Mouse (Mus musculus): ENCODE measurements around the gene Iyd.
"Not testable (repeated sequence)": the region's sequence is repeated elsewhere in the genome, so short reads cannot be mapped to it uniquely, and the experiment has no call there.

Gene Iyd

DNA sequence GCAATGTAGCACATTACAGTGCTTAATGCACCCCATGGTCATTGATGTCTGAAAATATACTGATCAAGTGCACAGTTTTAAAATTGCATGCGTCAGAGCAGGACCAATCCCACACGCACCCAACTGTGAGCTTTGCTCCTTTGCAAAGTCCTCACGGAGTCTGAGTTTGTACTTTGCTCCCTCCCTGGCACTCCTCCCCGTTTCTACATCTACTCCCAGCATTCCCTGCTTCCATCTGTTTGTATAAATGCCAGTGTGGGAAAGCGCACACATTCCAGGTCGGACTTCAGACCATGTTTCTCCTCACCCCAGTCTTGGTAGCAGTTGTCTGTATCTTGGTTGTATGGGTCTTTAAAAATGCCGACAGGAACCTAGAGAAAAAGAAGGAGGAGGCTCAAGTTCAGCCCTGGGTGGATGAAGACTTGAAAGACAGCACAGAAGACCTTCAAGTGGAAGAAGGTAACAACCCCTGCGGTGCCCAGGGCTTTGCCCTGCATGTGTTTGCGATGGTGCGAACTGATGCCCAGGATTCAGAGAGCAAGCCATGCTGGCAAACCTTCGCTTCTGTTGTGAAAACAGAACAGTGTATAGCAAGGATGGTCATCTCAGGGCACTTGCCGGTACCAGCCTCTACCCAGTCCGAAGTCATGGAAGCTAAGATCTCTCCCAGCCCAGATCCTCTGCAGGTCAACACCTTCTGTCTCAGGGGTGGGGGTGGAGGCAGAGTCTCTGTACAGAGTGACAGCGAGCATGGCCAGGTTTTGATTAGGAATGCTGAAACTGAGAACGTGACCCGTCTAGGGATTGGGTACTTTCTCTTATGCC is at the start of gene Iyd:
Iyd (plus strand) TSS at position 238 of the 825 bp plus-strand sequence.
- DNase-seq (ENCODE audit: low spot score), result no peak

DNA sequence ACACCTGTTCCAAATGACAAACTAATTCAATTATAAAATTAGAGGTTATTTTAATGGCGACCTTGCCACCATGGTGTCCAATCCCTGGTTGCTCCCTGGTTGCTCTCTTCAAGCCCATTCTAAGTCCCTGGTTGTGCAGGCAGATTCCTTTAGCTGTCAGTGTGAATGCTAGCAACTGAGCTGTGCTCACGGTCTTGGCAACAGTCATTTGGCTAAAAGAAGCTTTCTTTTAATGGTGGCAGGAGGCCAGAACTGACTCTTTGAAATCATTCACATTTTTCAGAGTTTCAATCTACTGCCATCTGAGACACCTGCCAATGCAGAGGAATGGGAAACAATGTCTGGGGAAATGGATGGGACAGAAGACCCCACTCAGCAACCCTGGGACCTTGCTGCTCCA is 43.2 kb upstream of the Iyd start:
- no peak for DNase-seq (ENCODE audit: low spot score)

DNA sequence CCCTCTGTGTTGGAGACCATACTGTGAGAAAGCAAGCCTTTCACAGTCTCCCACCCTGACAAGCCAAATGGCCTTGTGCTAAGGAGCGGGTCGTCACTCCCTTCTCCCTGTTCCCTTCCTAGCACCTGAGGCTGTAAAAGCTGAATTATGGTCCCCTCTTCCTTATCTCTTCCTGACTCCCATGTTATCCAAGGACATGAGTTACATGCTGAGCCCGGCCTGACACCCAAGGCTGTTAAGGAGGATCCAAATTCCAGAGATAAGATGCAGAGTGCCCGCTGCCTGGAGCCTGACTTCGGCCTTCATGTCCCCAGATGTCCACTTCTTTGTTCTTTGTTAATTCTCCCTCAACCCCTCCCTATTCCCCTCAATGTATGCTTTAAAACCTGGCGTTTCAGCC is 39.2 kb upstream of the Iyd start:
- DNase-seq (ENCODE audit: low spot score), result not testable (repeated sequence)

DNA sequence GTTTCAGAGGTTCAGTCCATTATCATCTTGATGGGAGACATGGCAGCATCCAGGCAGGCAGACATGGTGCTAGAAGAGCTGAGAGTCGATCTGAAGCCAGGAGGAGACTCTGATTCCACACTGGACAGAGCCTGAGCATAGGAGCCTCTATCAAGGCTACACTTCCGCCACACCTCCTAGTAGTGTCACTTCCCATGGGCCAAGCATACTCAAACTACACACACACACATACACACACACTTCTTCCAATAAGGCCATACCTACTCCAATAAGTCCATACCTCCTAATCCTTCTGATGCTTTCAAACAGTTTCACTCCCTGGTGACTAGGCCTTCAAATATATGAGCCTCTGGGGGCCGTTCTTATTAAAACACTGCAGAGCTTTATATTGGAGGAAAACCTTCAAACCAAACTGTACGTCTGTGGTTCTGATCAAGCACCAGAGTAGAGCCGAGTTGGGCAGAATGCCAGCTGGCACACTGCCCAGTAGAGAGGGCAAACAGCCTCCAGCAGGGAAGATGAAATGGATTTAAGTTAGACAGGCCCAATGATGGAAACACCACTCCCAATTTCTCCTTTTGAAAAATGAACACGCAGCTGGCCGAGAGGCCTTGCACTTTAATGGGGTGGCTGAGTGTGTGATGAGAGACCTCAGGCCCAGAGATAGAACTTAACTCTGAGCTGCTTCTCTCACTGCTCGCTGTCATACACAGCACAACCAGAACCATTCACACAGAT is 32.4 kb upstream of the Iyd start:
- no peak for DNase-seq (ENCODE audit: low spot score)

DNA sequence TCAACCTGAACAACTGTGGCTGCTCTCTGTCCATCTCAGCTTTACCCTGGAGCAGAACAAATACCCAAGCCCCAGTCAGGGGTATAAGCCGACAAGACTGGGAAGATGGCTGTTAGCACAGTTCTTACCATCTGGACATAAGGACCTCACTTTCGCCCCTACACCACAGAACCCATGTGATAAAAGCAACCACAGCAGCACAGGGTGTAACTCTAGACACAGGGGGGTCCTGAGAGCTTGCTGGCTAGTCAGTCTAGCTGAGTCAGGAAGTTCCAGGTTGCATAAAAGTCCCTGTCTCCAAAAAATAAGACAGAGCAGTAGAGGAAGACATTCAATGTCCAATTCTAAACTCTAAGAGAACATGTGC is 31.8 kb upstream of the Iyd start:
- no peak for DNase-seq (ENCODE audit: low spot score)

DNA sequence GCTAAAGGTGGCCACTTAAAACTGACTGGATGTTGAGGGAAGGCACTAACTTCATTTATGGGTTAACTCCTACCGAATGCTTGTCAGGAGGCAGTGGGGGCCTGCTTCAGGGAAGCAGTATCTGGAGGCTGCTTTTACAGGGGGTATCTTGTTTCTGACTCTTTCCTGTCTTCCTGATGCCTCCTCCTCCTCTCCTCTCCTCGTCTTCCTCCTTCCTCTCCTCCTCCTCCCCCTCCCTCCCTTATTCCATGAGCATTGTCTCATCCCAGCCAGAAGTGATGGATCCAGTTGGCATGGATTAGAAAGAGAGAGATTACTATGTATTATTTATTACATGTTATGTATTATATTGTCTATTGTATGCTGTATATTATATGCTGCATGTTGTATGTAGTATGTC is 31.3 kb upstream of the Iyd start:
- DNase-seq (ENCODE audit: low spot score), result no peak

DNA sequence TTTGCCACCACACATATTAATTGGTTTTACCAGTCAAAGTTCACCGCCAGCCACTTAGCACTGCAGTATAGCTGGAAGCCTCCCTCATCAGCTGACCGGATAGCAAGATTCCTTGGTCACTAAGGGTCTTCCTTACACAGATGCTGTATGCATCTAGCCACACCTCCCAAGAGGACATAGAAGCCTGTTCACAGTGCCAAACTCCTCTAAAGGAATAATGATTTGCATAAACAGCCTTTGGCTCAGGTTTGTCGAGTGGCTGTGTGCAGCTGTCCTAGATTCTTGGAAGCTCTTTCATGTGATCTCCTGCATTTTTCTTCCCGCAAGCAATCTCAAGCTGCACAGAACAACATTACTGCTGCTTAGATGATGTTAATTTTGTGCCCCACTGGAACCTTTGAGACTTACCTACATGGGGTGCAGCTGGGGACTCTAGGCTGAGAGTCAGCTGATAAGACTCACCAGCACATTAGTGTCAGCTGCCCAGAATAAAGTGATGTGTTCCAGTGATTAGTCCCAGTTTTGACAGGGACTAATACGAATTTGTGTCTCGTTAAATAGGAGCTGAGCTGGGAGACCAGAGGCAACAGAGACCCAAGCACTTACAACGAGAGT is 30.3 kb upstream of the Iyd start:
- no peak for DNase-seq (ENCODE audit: low spot score)

DNA sequence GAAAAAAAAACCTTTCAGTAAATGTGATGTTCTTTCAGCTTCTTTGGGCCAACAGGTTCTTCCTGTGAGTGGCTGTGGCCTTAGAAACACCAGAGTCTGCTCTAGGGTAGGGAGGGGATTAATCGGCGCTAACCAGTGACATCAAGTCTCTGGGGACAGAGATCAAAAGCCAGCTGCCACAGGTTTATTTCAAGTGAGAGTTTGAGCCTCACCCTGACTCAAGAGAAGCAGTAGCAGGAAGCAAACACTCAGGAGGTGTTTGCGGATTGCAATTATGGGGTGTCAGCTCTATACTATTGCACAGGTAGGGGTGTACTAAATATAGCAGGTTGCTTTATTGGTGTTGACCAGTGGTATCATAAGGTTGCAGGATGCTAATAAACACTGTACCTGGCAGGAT is 29.6 kb upstream of the Iyd start:
- DNase-seq (ENCODE audit: low spot score), result no peak

DNA sequence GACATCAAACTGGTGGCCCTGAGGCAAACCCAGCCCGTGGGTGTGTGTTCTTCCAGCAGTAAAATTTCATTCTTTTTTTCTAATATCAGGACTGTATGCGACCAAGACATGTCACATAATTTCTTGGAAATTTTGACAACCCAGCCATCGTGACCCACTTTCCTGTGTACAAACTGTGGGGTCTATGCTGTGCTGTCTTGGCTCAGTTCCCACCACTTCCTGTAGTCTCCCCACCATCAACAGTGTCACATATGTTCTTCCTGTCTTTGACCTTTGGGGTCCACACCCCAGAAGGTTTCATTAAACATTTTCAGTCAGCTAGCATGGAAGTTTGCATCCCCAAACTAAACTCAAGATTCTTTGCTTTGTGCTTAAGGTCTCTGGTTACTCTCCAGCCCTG is 28.6 kb upstream of the Iyd start:
- no peak for DNase-seq (ENCODE audit: low spot score)

DNA sequence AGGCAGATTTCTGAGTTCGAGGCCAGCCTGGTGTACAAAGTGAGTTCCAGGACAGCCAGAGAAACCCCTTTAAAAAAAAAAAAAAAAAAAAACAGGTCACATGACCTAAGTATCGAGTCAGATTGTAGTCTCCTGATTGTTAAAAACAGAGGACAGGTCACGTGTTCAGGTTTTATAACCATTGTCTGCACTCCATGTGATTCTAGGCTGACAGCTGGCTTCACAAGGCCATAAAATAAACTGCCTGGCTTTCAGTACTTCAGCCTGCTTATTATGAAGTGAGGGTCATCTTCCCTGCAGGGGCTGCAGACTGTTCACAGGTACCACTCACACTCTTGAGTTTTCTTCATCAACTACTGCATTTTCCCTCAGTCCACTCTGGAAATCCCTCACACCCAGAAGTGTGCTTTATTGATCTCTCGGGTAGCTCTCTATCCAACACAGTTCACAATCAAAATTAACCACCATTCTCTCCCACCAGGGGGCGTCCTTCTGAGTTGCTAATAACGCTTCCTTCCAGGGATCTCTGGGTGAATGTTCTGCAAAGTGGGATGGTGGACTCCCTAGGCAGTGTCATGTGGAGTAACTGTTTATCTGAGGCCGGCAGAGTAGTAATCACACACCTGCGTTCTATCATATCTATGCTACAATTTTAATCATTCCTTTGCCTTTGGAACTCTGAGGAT is 27.3 kb upstream of the Iyd start:
- DNase-seq (ENCODE audit: low spot score), result no peak

DNA sequence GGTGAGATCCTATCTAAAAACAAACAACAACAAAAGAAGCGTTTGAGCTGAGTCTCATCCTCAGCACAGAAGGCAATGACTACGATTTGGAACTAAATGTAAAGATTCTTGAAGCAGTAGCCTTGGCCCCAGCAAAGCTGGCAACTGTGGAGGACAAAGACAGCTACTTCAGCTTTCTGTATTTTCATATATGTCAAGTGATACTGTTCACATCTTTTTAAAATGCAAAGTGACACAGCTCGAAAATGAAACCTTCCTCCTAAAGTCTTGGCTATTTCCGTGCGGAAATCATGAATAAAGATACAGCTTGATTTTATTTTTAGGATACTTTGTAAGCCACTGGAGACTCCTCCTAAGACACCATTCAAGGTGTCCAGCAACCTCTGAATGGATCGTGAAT is 26.1 kb upstream of the Iyd start:
- DNase-seq (ENCODE audit: low spot score), result no peak

DNA sequence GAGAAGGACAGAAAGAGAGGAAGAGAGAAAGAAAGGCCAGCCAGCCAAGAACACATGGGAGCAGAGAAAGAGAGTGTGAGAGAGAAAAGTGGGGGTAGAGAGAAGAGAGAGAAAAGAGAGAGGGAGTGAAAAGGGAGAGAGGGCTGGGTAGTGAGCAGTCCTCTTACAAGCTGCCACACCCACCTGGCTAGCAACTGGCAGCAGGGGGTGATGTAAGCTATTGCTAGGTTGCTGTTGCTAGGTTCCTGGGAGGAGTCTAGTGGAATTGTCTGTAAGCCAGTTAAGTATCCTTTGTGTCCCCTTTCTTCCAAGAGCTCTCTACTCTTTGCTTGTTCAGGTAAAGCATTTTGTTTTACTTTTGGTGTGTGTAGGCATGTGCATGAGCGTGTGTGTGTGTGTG is 25.4 kb upstream of the Iyd start:
- no peak for DNase-seq (ENCODE audit: low spot score)

DNA sequence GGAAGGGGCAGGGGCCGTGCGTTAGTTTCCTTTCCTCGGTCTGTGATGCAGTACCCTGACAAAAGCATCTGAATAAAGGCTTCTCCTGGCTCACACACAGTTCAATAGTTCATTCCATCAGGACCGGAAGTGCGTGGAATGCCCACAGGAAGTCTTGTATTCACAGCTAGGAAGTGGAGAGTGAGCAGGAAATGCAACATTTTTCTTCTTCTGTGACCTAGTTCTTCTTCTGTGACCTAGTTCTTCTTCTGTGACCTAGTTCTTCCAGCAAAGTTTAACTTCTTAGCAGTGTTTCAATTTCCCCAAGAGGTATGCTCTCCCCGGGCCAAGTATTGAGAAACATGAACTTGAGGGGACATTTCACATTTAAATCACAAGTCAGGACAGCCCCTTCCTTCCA is 23.6 kb upstream of the Iyd start:
- no peak for DNase-seq (ENCODE audit: low spot score)

DNA sequence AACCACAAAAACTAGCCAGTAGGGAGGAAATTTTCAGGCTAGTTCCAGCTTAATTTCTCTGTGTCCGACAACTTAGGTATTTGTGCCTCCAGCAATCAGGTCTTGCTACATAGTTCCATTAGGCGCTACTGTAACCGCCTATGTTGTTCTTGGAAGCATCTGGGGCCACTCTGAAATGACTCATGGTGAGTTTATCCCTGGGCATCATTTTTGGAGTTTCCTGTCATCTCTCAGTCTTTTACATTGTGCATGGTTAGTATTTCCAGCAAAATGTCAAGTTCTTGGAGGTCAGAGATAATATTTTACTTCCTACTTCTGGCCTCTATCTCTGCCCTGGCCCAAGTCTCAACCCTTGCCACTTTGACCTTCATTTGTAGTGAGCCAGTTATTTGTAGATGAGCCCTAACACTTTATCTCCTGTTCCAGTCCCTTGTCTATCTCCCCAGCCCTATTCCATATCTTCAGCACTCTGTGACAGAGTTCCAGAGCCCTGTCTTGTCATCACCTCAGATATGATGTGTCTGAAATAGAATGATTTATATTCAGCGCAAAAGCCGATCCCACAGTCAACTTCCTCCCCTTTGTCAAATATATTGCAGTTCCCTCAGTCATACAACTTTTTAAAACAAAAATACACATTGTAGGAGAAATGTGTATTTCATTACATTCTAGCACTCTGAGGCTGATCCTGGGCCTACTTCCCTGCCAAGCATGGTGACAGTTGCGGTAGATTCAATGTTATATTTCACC is 16.8 kb upstream of the Iyd start:
- no peak for DNase-seq (ENCODE audit: low spot score)

DNA sequence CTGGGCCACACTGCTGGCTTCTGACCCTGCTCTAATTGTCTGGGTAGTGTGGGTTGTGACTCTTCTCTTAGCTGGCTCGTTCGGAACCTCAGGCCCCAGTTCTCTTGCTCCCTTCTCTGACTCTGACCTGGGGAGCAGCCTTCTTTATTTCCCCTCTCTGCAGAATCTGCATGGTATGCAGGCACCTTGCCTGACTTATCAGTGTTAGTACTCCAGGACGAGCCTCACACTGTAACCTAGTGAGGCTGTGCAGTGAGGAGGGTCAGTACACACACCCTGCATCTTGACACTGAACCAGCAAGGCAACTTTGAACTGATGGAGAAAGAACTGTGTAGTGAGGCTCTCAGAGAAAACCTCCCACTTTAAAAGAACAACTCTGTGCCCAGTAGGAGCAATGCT is 15.5 kb upstream of the Iyd start:
- DNase-seq (ENCODE audit: low spot score), result no peak

DNA sequence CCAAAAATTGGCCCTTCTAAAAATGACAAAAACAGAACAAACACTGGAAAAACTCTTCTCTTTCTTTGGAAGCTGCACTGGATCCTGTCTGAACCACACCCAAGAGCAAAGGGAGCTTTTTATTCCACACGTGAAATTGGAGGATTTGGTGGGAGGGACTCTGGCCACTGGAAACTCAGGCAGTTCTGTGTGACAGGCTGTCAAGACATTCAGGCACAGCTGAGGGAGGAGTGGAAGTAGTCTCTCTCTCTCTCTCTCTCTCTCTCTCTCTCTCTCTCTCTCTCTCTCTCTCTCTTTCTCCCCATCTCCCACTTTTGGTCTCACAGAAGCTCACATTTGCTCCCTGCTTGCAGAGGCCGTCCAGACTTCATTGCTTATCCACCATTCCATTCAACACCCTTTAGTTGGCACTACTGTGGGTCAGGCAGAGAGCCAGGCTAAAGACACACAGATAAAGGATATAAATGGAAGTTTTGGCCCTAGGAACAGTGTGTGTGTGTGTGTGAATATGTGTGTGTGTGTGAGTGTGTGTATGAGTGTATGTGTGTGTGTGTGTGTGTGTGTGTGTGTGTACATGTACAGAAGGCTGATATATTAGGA is 14.5 kb upstream of the Iyd start:
- DNase-seq (ENCODE audit: low spot score), result no peak

DNA sequence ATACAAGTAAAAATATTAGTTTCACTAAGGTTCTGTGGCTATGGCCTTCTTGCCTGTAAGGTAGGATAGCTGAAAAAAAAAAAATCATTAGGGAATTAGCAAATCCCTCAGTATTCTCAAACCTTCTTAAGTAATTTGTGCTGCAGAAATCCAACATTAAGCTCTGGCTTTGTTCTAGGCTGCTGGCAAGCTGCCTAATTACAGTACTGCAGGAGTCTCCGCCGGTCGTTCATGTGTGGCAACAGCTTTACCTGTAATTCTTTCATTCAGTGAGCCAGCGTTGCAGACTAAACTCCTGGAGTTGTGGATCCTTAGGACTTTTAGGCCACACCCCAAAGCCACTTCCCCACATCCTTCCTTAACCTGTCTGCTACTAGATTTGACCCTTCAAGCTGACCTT is 10.2 kb upstream of the Iyd start:
- no peak for DNase-seq (ENCODE audit: low spot score)

DNA sequence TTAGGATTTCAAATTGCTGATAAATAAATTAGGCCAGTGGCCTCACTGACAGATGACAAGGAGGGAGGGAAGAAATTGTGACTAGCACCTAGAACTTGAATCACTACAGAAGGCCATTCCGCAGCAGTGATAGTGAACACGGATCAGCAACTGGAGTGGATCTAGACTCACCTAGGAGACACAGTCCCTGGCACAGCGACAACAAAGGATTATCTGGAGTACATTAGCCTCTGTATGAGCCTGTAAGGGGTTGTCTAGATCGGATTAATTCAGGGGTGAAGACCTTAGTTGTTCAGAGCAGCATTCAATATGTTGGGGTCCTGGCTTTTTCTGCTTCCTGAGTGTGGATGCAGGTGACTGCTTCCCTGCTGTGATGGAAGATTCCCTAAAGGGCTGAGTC is 9.4 kb upstream of the Iyd start:
- no peak for DNase-seq (ENCODE audit: low spot score)

DNA sequence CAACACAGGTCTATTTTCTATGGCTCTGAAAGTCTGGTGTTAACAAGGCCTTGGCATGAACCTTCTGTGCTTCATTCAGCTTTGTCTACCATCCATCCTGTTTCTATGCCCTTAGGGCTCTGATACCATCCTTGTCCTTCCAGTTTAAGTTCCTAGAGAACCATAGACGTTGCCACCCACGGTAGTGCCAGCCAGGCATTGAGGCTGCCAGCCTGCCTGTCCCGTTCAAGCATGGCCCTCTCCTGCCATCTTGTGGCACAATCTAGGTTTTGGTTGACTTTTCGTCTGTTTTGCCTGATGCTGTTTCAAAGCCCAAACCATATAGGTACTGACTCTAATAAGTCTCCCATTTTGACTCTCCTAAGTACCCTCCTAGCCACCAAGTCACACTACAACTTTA is 8.7 kb upstream of the Iyd start:
- no peak for DNase-seq (ENCODE audit: low spot score)

DNA sequence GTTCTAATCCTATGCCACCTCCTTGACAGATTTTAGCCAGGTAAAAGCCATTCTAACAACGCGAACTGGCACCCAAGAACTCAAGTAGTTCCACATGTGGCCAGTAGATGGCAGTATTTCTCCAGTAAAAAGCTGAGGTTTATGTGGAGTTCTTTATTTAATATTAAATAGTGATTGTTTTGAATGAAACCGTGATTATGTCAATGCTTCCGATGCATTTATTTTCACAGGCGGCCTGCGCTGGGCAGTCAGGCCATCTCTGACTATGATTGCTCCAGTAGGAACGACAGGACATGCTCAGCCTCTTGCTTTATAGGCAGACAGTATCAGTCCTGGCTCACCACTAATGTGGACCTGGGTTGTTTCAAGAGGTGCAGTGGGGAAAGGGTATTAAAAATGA is 5.6 kb upstream of the Iyd start:
- peak; percentile 17 for DNase-seq (ENCODE audit: low spot score)

DNA sequence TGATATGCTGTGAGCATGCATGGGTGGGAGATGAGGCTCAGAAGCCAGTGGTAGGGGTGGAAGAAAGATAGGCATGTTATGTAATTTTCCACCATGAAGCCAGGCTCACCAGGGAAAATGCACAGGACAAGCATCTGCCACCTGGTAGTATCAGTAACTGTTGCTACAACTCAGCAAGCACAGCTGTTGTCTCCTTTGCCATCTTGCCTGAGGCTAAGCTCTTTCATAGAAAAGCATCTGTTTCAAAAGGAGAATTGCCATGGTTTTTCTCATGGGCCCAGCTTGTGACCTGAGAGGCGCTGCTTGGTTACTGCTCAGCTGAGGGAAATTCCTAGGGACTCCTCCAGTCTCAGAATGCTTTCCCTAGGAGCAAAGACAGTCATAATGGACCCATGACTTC is 3.7 kb upstream of the Iyd start:
- DNase-seq (ENCODE audit: low spot score), result no peak

DNA sequence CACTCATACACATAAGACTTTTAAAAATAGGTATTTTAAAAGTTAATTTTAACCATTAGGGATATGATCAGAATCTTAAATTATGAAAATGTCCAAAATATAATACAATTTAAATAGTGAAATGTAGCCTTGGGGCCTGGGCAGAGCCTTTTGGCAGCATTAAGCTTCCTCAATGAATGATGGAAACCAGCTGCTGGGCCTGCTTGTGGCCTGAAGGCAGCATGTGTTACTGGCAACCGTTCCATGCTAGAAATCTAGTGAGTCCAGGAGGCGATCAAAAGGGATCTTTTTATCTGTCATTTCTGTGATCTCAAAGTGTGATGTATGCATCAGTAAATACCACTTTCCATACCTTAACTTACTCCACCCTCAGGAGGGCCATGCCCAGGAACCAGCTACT is 9.3 kb downstream of the Iyd start:
- DNase-seq (ENCODE audit: low spot score), result no peak

Measured in c-Kit-positive CD71-positive TER-119-positive erythroid progenitor cells, embryonic 14.5 days (primary cell).